Mouse (Mus musculus): Measurements from ENCODE around the gene Pms2.

DNA sequence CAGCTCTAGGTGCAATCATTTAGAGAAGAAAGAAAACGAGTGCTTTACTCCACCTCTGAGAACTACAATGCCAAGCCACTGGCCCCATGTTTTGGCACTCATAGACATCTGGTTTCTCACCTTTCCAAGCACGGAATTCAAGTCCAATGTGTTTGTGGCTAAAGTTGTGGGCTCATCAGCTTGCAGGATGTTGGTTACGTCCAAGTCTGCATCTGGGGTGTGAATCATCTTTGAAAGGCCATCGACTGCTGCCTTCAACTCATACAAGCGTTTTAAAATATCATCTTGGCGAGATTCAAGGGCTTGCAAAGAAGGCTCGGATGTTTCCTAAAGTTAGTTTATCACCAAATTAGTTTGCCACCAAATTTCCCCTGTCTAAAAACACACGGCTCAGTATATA is 3.3 kb upstream of the Pms2 start:
- TF ChIP-seq TCF12 (IDR thresholded peaks at IDR 0.05; ENCODE audit: insufficient read depth, poor library complexity, severe bottlenecking) (no peak), MYOG (IDR thresholded peaks at IDR 0.05; ENCODE audit: control insufficient read depth in 1 of 3, insufficient read depth in 1 of 3, insufficient read length in 2 of 3, low read depth in 2 of 3) (no peak), POLR2A (IDR thresholded peaks at IDR 0.05; ENCODE audit: insufficient read length, low read depth) (no peak), USF1 (IDR thresholded peaks at IDR 0.05; ENCODE audit: low read depth) (no peak), E2F4 (IDR thresholded peaks at IDR 0.05; ENCODE audit: insufficient read depth) (no peak), POLR2AphosphoS2 (IDR thresholded peaks at IDR 0.05; ENCODE audit: insufficient read length, low read depth) (no peak), MYOD1 (IDR thresholded peaks at IDR 0.05; ENCODE audit: control insufficient read depth in 1 of 3, insufficient read length in 2 of 3, low read depth in 2 of 3) (no peak), CEBPB (IDR thresholded peaks at IDR 0.05; ENCODE audit: insufficient read depth, poor library complexity, severe bottlenecking) (no peak), MAX (IDR thresholded peaks at IDR 0.05; ENCODE audit: low read depth) (no peak), SRF (IDR thresholded peaks at IDR 0.05; ENCODE audit: control insufficient read depth, insufficient read length, low read depth) (no peak), REST (IDR thresholded peaks at IDR 0.05; ENCODE audit: insufficient read depth, insufficient read length) (no peak), TCF3 (IDR thresholded peaks at IDR 0.05; ENCODE audit: insufficient read length, low read depth) (no peak)
